Mouse (Mus musculus) G1E (cell line): ENCODE results near the gene Traf3ip2.

Source experiments
- CTCF ChIP-seq: IDR thresholded peaks from 2 replicates; pipeline ENCODE4 v1.5.1; 2012; ENCODE audit warnings: low read depth, low read length, inconsistent platforms, mixed read lengths
- GATA1 ChIP-seq: IDR thresholded peaks from 2 replicates; pipeline ENCODE4 v1.6.1; 2012; ENCODE audit warnings: borderline replicate concordance, low read length, inconsistent platforms, mixed read lengths
- GATA2 ChIP-seq: IDR thresholded peaks from 2 replicates; pipeline ENCODE4 v1.6.1; 2012; ENCODE audit warnings: low read depth, low read length, inconsistent platforms, borderline replicate concordance
- POLR2AphosphoS5 ChIP-seq: IDR thresholded peaks from 2 replicates; pipeline ENCODE4 v1.6.1; 2012; ENCODE audit warnings: low read depth, low read length, inconsistent platforms; ENCODE audit not compliant: insufficient replicate concordance
- TAL1 ChIP-seq: conservative IDR thresholded peaks from 2 replicates; pipeline ENCODE4 v1.6.1; 2012; ENCODE audit warnings: low read depth, low read length, inconsistent platforms, mixed read lengths

- TF ChIP-seq CTCF: no peak
- no peak for TF ChIP-seq GATA1
- TF ChIP-seq POLR2AphosphoS5: no peak
- TF ChIP-seq GATA2: no peak
- no peak for TF ChIP-seq TAL1
Observed at GRCm38 (mm10) chr10:39624837-39625625, 12.3 kb downstream of the Traf3ip2 start.
